In genomic region chr12:30246286-30246945, GRCm38 (mm10) we compare ENCODE assay signal across 14 mouse cellular contexts.
A peak's percentile ranks its signal among the peaks of the same experiment; 100 is the strongest.
DNase-seq lines count a peak whose midpoint lies in the region; ATAC-seq and TF ChIP-seq lines count a peak whose summit lies in the region.
"Had no signal": no experiment of that assay in that cellular context is flagged by ENCODE, and none has a peak within 500 bp of the region (broad histone marks: within the 10 kb centered on the region; RNA-seq: fewer than 3 reads in every experiment).

No protein-coding gene starts in this region.

- H3K27ac ChIP-seq in cerebellum, adult 2 months (ENCODE audit: insufficient read depth, low read length), result no peak overlapping the region
- peak overlapping the region; percentile 38; the same call in 1 of the 2 replicates for H3K27ac ChIP-seq in left cerebral cortex, adult 2 months
- H3K27ac ChIP-seq: limb, embryonic 12.5 days had no signal

- DNase-seq in kidney, adult 9 months, result peak; percentile 75
- DNase-seq in kidney, postnatal 10 days, result no peak
- peak; percentile 87 for DNase-seq in brain, adult 2 months (ENCODE audit: low read depth, low spot score)
- DNase-seq in cerebellum, adult 2 months, result peak; percentile 46 to 74
- DNase-seq in left cerebral cortex, adult 2 months (ENCODE audit: extremely low spot score in 1 of 2, low spot score in 2 of 2), result peak in 1 of 2 experiments; percentile 39
- DNase-seq in urinary bladder, postnatal 10 days (ENCODE audit: low spot score), result no peak
- DNase-seq in urinary bladder, adult 2 months (ENCODE audit: low spot score), result no peak
- DNase-seq: adrenal gland, adult 2 months; lung, adult 2 months; retina, postnatal 1 day had no signal

- no peak for TF ChIP-seq POLR2A in cerebellum, adult 2 months (IDR thresholded peaks at IDR 0.05; ENCODE audit: borderline replicate concordance, insufficient read depth, low read length)

- ATAC-seq in activated CD4-positive, CD25-positive, alpha-beta regulatory T cell, adult 4 months, result no peak
- ATAC-seq: forebrain, embryonic 16.5 days; intestine, postnatal 0 days had no signal

- H3K4me1 ChIP-seq in cerebellum, adult 2 months (ENCODE audit: control insufficient read depth, insufficient read depth, low read length), result peaks cover 11% of the 10 kb centered on the region
- H3K4me1 ChIP-seq: limb, embryonic 12.5 days had no signal

- WGBS in cerebellum, adult 2 months, result 17% methylated on average over 5 of the region's 5 CpGs

- intact Hi-C loops in left cerebral cortex, adult 2 months (cut with DNase I), result loop anchor here (1.0 to 5.0 kb wide), 3 partner anchors 18 to 101 kb away; no protein-coding TSS in a partner anchor

- H3K27me3 ChIP-seq in cerebellum, adult 2 months (ENCODE audit: control insufficient read depth, insufficient read depth, low read length), result no peaks in the 10 kb centered on the region; the same call in 1 of the 2 replicates
- H3K27me3 ChIP-seq: limb, embryonic 12.5 days had no signal

- no peak for TF ChIP-seq CTCF in cerebellum, adult 2 months (IDR thresholded peaks at IDR 0.05; ENCODE audit: borderline replicate concordance, insufficient read depth, low read depth, low read length)
- no peak for TF ChIP-seq CTCF in left cerebral cortex, adult 2 months (IDR thresholded peaks at IDR 0.05)

- H3K4me3 ChIP-seq in cerebellum, adult 2 months (replicated peaks; ENCODE audit: insufficient read depth, low read depth, low read length), result no peak overlapping the region
- H3K4me3 ChIP-seq in left cerebral cortex, adult 2 months, result no peak overlapping the region
- H3K4me3 ChIP-seq: limb, embryonic 12.5 days had no signal

Comparison
In these comparisons a context has a peak if more than half of its experiments do, and no peak if none do; other contexts are left out.
1. DNase-seq: peak in kidney, adult 9 months (single experiment), brain, adult 2 months (single experiment) and cerebellum, adult 2 months (2 of 2); none in kidney, postnatal 10 days (single experiment), urinary bladder, postnatal 10 days (single experiment) and urinary bladder, adult 2 months (single experiment).